Mouse (Mus musculus): Measurements from ENCODE around the gene D630003M21Rik.

- TF ChIP-seq CTCF (IDR thresholded peaks at IDR 0.05; ENCODE audit: control insufficient read depth, insufficient read depth, insufficient replicate concordance, low read depth, low read length) = no peak
- no peak for TF ChIP-seq POLR2A (IDR thresholded peaks at IDR 0.05; ENCODE audit: control insufficient read depth, low read depth, low read length)
These were observed 51.4 kb downstream of the D630003M21Rik start for GRCm38 (mm10) chr2:158177574-158177973.
